Mouse (Mus musculus): Measurements from ENCODE around the gene Cdiptos. TPM values are rescaled to one million over a fixed set of nuclear protein-coding genes. Genes with fewer than 3 reads are reported as not detected.

Cdiptos gene
- total RNA-seq, 2 experiments from 2014 or later: 0.47 TPM; not detected in 1

DNA sequence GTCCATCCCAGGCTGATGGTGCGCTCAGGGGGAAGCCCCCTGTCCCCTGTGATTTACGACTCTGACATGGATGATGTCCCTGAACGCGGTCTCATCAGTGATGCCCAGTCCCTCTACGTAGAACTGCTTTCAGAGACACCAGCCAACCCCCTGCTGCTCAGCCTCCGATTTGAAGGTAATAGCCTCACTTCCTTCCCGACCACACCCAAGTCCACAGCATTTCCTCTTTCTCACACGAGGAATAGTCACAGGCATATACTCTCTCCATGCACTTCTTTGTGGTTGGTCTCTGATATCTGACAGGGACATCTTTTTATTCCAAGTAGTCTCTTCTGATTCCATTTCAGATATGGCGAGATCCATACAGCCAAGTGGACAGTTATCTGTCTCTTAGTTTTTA is 16.1 kb downstream of the Cdiptos start:
- intact Hi-C loops (cut with DNase I): no loop called here
- DNase-seq: peak; percentile 10
- no peak overlapping the region for H3K27ac ChIP-seq
- no peak for TF ChIP-seq CTCF (IDR thresholded peaks at IDR 0.05)
- H3K4me3 ChIP-seq: no peak overlapping the region

DNA sequence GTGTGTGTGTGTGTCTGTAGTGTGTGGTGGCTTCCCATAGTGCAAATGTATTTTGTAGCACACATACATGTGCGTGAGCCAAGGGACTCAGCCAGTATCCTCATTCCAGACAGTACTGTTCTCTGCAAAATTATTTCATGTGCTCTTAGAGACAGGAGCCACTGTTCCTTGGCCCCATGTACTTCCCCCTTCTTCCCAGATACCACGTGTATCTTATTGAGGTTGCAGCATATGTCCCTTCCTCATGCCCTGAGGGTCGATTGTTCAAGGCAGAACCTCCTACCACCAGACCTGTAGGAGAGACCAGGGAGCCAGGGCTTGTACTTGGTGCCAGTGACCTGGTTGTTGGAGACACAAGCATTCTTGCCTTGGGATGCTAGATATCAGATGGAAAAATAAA is 20.8 kb downstream of the Cdiptos start:
- intact Hi-C loops (cut with DNase I): no loop called here
- Histone ChIP-seq H3K4me3 (no peak overlapping the region), H3K27ac (no peak overlapping the region)
- no peak for TF ChIP-seq CTCF (IDR thresholded peaks at IDR 0.05)
- peak; percentile 2 for DNase-seq

DNA sequence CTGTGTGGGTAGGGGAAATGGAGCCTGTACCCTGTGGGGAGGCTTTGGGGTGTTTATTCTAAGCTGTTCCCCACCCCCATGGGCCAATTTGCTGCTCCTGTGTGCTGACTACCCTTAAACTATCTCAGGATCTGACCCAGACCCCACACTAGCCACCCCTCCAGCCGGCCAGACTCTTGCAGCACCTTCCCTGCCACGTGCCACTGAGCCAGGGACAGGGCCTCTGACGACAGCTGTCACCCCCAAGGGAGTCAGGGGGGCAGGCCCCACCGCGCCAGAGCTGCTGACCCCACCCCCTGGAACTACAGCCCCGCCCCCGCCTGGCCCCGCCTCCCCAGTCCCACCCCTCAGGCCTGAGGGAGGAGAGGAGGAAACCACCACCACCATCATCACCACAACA is 23.3 kb downstream of the Cdiptos start:
- no peak for DNase-seq
- TF ChIP-seq CTCF (IDR thresholded peaks at IDR 0.05): no peak
- Histone ChIP-seq H3K27ac (no peak overlapping the region), H3K4me3 (no peak overlapping the region)
- intact Hi-C loops (cut with DNase I): no loop called here

DNA sequence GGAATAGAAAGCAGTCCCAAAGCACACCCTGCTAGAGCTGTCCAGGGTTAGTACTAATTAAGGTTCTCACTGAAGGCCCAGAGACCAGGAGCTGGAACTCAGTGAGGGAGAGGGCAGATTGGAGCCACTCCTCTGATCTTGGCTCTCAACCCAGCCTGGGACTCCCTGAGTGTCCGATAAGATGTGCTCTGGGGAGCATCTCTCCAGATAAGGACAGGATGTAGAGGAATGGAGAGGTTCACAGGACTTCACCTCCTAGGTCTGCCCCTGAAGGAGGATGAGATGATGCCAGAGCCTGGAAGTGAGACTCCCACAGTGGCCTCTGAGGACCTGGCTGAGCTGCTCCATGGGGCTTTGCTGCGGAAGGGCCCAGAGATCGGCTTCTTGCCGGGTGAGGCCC is 24.2 kb downstream of the Cdiptos start:
- intact Hi-C loops (cut with DNase I): no loop called here

DNA sequence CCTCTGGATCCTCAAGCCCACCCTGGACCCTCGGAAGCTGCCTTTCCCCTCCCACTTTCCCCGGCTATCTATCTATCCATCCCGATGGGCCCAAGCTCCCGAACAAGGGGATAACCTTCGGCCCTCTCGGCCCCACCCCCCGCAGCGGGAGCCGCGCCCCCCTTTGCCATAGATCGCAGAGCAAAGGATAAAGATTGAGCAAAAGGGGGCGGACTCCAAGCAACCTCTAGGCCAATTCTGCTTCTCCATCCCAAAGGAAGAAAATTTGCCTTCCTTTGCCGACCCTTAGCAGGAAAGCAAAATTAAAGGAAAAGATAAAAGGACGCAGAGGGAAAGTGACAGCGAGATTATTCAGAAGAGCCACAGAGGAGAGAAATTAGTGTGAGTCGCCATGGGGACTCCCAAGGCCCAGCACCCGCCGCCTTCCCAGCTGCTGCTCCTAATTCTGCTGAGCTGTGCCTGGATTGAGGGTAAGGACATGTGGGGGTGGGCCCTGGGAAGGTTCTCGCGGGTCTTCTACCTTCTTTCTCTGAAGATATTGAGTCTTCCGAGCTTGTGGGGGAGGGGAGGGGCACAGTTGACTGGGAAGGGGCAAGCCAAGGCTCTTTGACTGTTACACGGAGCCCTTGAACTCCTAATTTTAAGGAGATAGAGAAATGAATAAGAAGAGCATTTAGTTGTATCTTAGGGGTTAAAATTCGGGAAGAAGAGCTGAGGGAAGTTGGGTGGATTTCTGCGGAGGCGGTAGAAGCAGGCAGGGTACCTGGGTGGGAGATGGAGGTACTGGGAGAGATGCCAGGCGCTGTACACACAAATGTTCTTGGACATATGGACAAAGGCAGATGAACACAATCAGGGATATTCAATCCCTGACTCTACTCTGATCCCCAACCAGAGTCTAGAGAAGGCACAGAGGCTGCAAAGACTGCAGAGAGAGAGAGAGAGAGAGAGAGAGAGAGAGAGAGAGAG is 25.0 kb downstream of the Cdiptos start:
- Histone ChIP-seq H3K27ac (no peak overlapping the region), H3K4me3 (peak overlapping the region; percentile 71)
- DNase-seq: no peak
- no peak for TF ChIP-seq CTCF (IDR thresholded peaks at IDR 0.05)
- intact Hi-C loops (cut with DNase I): no loop called here

More for the DNA sequence above, 24.2 kb downstream of the Cdiptos start:
- Histone ChIP-seq H3K4me3 (no peak overlapping the region), H3K27ac (no peak overlapping the region)
- DNase-seq: no peak
- no peak for TF ChIP-seq CTCF (IDR thresholded peaks at IDR 0.05)

DNA sequence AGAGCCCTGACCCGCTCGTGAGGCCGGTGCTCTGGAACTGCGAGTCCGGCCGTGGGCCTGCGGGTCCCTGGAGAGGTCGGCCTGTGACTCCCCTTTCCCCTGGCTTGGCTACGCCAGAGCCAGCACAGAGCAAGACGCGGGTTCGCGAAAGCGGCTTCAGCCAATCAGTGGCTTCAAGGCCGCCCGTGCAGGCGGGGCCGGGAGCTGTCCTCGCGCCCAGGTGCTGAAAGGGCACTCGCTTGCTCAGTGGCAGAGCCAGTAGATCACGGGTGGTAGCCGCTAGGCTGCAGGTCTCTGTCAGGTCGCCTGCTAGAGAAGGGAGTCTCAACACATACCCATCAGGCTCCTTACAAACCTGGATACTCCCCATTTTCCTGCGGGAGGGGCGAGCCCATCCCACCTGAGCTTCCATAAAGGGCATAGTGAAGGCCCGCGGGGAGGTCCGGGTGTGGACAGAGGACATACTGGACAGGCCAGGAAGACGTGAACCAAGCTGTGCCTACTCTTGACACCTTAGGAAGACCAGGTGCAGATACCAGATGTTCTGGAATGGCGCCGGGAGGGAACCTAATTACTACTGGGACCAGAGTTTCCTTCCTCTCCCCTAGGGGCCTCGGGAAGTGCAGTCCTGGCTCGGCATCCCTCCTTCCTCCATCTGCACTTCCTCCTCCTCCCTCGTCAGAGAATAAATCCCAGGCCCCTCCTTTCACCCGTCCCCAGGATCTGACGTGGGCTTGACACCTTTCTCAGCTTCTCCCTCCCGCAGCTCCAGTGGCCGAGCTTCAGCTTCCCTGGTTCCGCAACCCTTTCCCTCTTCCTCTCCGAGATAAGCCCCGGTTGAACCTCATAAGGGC is 25.9 kb downstream of the Cdiptos start, which contains the start of gene Sez6l2:
Gene Sez6l2 (plus strand): TSS at position 771 of the 854 bp plus-strand sequence.
- peak within 1 kb of the TSS; percentile 71 for H3K4me3 ChIP-seq
- no peak for TF ChIP-seq CTCF (IDR thresholded peaks at IDR 0.05)
- no peak within 1 kb of the TSS for H3K27ac ChIP-seq
- intact Hi-C loops (cut with DNase I): loop anchor here (1.0 kb wide), 1 partner anchor 154 kb away; no protein-coding TSS in a partner anchor
- DNase-seq: peak; percentile 91

DNA sequence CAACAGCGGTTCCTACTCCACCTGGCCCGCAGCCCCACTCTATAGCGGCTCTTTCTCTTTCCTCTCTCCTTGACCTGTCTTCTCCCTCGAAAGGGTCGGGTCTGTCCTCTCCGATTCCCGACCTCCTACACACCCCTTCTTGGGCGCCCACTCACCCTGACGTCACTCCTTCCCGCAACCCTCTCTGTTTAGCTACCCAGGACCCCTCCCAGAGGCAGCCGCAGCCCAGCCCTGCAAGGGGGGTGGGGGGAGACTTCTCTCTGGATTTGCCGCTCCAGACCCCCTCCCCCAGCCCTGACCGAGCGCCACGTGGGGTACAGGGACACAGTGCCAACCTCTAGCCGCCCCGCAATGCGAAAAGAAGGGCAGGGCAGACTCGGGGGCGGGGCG is 26.5 kb downstream of the Cdiptos start, which contains the start of gene Asphd1:
Gene Asphd1 (minus strand): TSS at position 180 of the 390 bp plus-strand sequence.
- H3K4me3 ChIP-seq: peak within 1 kb of the TSS; percentile 71
- no peak for TF ChIP-seq CTCF (IDR thresholded peaks at IDR 0.05)
- intact Hi-C loops (cut with DNase I): loop anchor here (1.0 kb wide), 1 partner anchor 155 kb away; no protein-coding TSS in a partner anchor
- H3K27ac ChIP-seq: no peak within 1 kb of the TSS
- DNase-seq: no peak

DNA sequence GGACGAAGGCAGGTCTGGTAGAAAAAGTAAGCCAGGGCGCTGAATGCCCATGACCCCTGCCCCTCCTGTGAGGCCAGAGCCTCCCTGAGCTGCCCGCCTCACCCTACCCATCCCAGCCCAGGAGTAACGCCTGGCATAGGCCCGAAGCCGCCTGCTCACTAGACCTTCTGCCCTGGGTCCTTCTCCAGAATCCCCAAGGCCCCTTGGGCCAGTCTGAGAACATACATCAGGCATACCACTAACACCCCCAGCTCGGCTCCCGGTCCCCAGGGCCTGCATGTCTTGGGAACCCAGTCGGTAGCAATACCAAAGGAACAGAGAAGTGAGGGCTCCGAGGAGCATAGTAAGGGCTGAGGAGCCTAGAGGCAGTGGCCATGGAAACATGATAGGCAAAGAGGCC is 27.3 kb downstream of the Cdiptos start:
- no peak for DNase-seq
- H3K4me3 ChIP-seq: no peak overlapping the region
- intact Hi-C loops (cut with DNase I): loop anchor here (1.0 kb wide), 1 partner anchor 156 kb away; no protein-coding TSS in a partner anchor
- no peak overlapping the region for H3K27ac ChIP-seq
- TF ChIP-seq CTCF (IDR thresholded peaks at IDR 0.05): no peak

DNA sequence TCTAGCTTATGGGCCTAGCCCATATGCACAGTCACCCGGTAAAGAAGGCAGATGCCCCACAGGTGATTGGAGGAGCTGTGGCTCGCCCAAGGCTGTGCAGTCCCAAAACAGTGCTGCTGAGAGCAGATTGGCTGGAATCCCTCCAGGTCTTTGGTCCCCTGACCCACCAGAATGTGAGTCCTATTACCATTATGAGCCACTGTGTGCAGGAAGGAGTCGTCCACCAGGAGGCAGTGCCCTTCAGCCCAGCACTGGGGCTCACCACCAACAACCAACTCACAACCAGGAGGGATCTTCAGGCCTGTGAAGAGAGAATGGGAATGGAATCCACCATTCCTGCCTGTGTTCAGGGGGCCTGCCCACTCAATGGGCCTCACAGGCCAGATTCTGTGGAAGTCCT is 29.4 kb downstream of the Cdiptos start:
- peak; percentile 30 for DNase-seq
- Histone ChIP-seq H3K4me3 (no peak overlapping the region), H3K27ac (no peak overlapping the region)
- intact Hi-C loops (cut with DNase I): no loop called here
- TF ChIP-seq CTCF (IDR thresholded peaks at IDR 0.05): peak; percentile 58

DNA sequence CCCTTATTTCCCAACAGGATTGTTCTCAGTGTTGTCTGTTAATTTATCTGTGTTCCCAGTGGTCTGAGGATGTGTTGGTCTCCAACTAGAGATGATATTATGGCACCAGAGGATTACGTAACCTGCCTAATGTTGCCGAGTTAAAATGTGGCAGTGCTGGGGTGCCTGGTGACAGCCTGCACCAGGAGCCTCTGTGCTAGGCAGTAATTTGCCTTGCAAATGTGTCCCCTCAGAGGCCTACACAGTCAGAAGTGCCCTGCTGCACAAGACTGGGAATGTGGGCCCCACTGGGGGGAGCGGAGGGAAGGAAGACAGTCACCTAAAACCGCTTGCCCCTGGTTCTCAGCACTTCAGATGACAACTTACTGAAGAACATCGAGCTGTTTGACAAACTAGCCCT is 34.1 kb downstream of the Cdiptos start:
- intact Hi-C loops (cut with DNase I): no loop called here
- H3K27ac ChIP-seq: no peak overlapping the region
- no peak for DNase-seq
- no peak overlapping the region for H3K4me3 ChIP-seq
- TF ChIP-seq CTCF (IDR thresholded peaks at IDR 0.05): no peak

DNA sequence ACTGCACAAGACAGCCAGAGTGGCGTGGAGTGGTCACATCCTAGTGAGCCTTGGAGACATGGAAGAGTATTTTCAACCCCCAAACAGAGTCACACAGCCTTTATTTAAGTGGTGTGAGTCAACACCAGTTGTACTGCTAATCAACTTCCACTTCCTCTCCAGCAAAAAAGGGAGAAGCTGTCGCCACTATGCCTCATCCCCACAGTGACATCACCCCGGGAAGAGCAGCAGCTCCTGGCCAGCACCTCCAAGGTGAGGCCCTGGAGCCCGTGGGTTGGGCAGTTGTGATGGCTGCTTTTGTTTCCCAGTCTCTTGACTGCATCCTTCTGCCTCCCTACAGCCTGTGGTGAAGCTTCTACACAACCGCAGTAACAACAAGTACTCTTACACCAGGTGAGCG is 34.7 kb downstream of the Cdiptos start:
- no peak for TF ChIP-seq CTCF (IDR thresholded peaks at IDR 0.05)
- intact Hi-C loops (cut with DNase I): no loop called here

DNA sequence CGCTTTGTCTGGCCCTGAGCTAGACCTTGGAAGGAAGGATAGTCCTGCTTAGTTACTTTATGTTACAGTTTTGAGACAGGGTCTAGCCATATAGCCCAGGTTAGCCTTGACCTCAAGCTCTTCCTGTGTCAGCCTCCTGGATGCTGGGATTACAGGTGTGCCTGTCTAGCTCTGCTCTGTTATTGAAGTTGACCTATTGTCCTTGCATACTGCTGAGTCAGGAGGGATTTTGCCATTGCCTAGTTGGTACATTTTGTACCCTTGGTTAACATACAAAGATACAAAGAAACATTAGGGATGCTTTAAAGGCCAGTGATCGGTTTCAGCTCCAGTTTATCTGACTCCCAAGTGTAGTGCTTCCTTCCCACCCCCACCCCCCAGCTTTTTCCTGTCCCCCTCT is 43.2 kb downstream of the Cdiptos start:
- no peak for DNase-seq
- no peak for TF ChIP-seq CTCF (IDR thresholded peaks at IDR 0.05)
- Histone ChIP-seq H3K27ac (no peak overlapping the region), H3K4me3 (no peak overlapping the region)
- intact Hi-C loops (cut with DNase I): no loop called here

More for the DNA sequence above, 34.7 kb downstream of the Cdiptos start:
- no peak overlapping the region for H3K4me3 ChIP-seq
- no peak for DNase-seq
- no peak overlapping the region for H3K27ac ChIP-seq
